Mouse (Mus musculus) embryonic facial prominence, embryonic 14.5 days (tissue): ENCODE measurements around the gene Iqschfp. TPM values are rescaled to one million over a fixed set of nuclear protein-coding genes. Genes with fewer than 3 reads are reported as not detected.
A peak's percentile ranks its signal among the peaks of the same experiment; 100 is the strongest.

Experiments
- ATAC-seq: fragments of 200-750 bp; cut with Nextera tagmentation; 2 replicates; pipeline ENCODE4 v1.8.0; 2017; ENCODE audit warnings: low read depth, moderate number of reproducible peaks, moderate TSS enrichment
- DNase-seq: peaks from one replicate; pipeline ENCODE4 v3.0.0-alpha.2; 2015; ENCODE audit warnings: low spot score
- H3K27ac ChIP-seq: fragments of 300-500 bp; sonication (generic); replicated peaks from 2 replicates; pipeline ENCODE4 v1.5.1; 2014; ENCODE audit warnings: low read depth, mild to moderate bottlenecking, low read length, moderate library complexity
- H3K27me3 ChIP-seq: fragments of 300-500 bp; sonication (generic); replicated peaks from 2 replicates; pipeline ENCODE4 v1.6.1; 2014; ENCODE audit warnings: low read length; ENCODE audit not compliant: control insufficient read depth, insufficient read depth
- H3K36me3 ChIP-seq: fragments of 300-500 bp; sonication (generic); 2 replicates; pipeline ENCODE4 v1.6.1; 2014; ENCODE audit warnings: low read length, mixed read lengths; ENCODE audit not compliant: control insufficient read depth, insufficient read depth
- H3K4me1 ChIP-seq: fragments of 300-500 bp; sonication (generic); 2 replicates; pipeline ENCODE4 v1.6.1; 2014; ENCODE audit warnings: antibody characterized with exemption, low read length; ENCODE audit not compliant: control insufficient read depth, insufficient read depth
- H3K4me2 ChIP-seq: fragments of 300-500 bp; sonication (generic); 2 replicates; pipeline ENCODE4 v1.6.1; 2014; ENCODE audit warnings: low read depth, mild to moderate bottlenecking, low read length, moderate library complexity, mixed read lengths
- H3K4me3 ChIP-seq: fragments of 300-500 bp; sonication (generic); 2 replicates; pipeline ENCODE4 v1.5.1; 2014; ENCODE audit warnings: low read depth, mild to moderate bottlenecking, low read length
- H3K9ac ChIP-seq: fragments of 300-500 bp; sonication (generic); 2 replicates; pipeline ENCODE4 v1.6.1; 2014; ENCODE audit warnings: low read depth, mild to moderate bottlenecking, low read length, moderate library complexity, mixed read lengths
- H3K9me3 ChIP-seq: fragments of 300-500 bp; sonication (generic); 2 replicates; pipeline ENCODE4 v1.6.1; 2016; ENCODE audit warnings: low read length; ENCODE audit not compliant: control insufficient read depth
- WGBS: fragments of 180-500 bp; shearing (Covaris S2); extraction: QIAGEN DNeasy Blood & Tissue Kit; methylation state at CpG from one replicate; pipeline ENCODE4 v1.1.7; 2014; 5-methylcytosine and 5-hydroxymethylcytosine counted together
- polyA plus RNA-seq: library from polyadenylated mRNA; unstranded; fragments of >200 nt; fragmentation: Nextera tagmentation; extraction: Ambion mirVana; gene quantifications from 2 replicates; pipeline ENCODE4 v1.2.1, GENCODE M21; 2014

Gene Iqschfp
- polyA plus RNA-seq, 1 experiment from 2014 or later: 1.2 TPM

- Histone ChIP-seq H3K4me3 (no peak overlapping the region), H3K36me3 (no peaks in the 10 kb centered on the region), H3K9ac (no peak overlapping the region), H3K9me3 (no peaks in the 10 kb centered on the region), H3K4me1 (no peaks in the 10 kb centered on the region), H3K27ac (no peak overlapping the region), H3K4me2 (no peak overlapping the region), H3K27me3 (no peaks in the 10 kb centered on the region)
- WGBS: 73% methylated on average over 4 of the region's 4 CpGs
- no peak for ATAC-seq
- peak; percentile 43 for DNase-seq
Observed at GRCm38 (mm10) chr3:68246154-68246553, 354.1 kb downstream of the Iqschfp start.

- no peak overlapping the region for H3K4me3 ChIP-seq
- WGBS: 44% methylated on average over 2 of the region's 2 CpGs
- no peaks in the 10 kb centered on the region for H3K9me3 ChIP-seq
- H3K4me2 ChIP-seq: no peak overlapping the region
- H3K36me3 ChIP-seq: no peaks in the 10 kb centered on the region
- no peaks in the 10 kb centered on the region for H3K27me3 ChIP-seq
- no peak overlapping the region for H3K27ac ChIP-seq
- no peak overlapping the region for H3K9ac ChIP-seq
- DNase-seq: no peak
- ATAC-seq: no peak
- no peaks in the 10 kb centered on the region for H3K4me1 ChIP-seq
Observed at GRCm38 (mm10) chr3:68250589-68250988, 358.6 kb downstream of the Iqschfp start.

DNA sequence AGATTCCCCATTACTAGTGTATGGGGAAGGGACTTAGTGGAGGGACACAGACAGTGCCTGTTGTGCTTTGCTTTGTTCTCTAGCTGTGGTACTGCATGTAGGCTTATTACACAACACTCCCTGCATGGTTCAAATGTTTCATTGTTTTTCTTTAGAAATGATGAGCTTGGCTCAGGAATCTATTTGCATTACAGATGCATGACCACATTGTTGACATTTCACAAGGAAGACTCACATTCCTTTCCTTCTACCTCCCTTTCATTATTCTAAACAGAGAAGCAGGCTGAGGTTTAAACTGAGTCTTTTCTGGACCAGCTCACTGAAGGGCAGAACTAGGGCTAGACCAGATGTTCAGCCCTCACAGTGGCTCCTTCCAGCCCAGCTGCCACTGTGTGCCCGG lies 360.3 kb downstream of the Iqschfp start:
- ATAC-seq (peak; percentile 60; the same call in 1 of the 2 replicates), DNase-seq (peak; percentile 38)
- Histone ChIP-seq H3K27ac (no peak overlapping the region), H3K36me3 (no peaks in the 10 kb centered on the region), H3K4me3 (no peak overlapping the region), H3K27me3 (no peaks in the 10 kb centered on the region), H3K4me2 (no peak overlapping the region), H3K4me1 (no peaks in the 10 kb centered on the region), H3K9me3 (no peaks in the 10 kb centered on the region), H3K9ac (no peak overlapping the region)
- WGBS: 41% methylated on average over 1 of the region's 1 CpGs

DNA sequence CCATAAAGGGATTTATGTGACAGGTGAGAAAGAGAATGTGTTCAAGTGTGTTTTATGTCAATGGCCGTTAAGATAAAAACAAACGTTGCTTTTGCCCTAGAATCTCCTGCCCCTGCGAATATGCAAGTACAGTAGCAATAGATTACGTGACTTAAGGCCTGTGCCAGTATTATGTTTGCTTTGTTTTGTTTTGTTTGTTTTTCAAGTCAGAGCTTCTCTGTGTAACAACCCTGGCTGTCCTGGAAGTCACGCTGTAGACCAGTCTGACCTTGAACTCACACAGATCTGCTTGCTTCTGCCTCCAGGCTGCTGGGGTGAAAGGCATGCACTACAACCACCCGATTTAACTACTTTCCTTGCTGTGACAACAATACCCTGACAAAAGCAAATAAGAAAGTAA lies 370.3 kb downstream of the Iqschfp start:
- Histone ChIP-seq H3K9ac (no peak overlapping the region), H3K4me1 (no peaks in the 10 kb centered on the region), H3K4me2 (no peak overlapping the region), H3K4me3 (no peak overlapping the region), H3K9me3 (no peaks in the 10 kb centered on the region), H3K36me3 (no peaks in the 10 kb centered on the region), H3K27ac (no peak overlapping the region), H3K27me3 (no peaks in the 10 kb centered on the region)
- ATAC-seq (no peak), DNase-seq (no peak)
- 80% methylated on average over 6 of the region's 6 CpGs for WGBS

GRCm38 (mm10) chr3:68267905-68268304 lies 375.9 kb downstream of the Iqschfp start:
- Histone ChIP-seq H3K4me2 (no peak overlapping the region), H3K36me3 (no peaks in the 10 kb centered on the region), H3K27me3 (no peaks in the 10 kb centered on the region), H3K27ac (no peak overlapping the region), H3K9ac (no peak overlapping the region), H3K4me1 (no peaks in the 10 kb centered on the region), H3K4me3 (no peak overlapping the region), H3K9me3 (no peaks in the 10 kb centered on the region)
- no peak for ATAC-seq
- WGBS: 82% methylated on average over 4 of the region's 4 CpGs
- no peak for DNase-seq

DNA sequence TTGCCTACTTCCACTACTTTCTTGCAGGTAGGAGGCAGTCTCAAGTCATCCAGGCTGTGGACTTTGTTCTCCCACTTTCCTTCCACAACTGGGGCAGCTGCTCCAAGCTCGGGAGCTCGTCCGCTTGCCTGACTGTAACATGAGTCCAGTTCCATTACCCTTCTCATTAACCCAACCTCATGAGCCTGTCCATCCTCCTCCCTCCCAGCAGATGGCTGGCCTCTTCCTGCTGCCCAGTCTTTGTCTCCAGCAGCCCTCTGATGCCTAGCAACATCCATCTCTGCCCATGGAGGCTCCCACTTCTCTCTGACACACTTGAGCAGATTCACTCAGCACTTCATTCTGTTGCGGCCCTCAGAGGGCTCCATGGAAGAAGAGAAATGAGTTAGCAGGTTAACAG lies 377.2 kb downstream of the Iqschfp start:
- Histone ChIP-seq H3K4me3 (no peak overlapping the region), H3K9me3 (no peaks in the 10 kb centered on the region), H3K4me1 (no peaks in the 10 kb centered on the region), H3K9ac (no peak overlapping the region), H3K36me3 (no peaks in the 10 kb centered on the region), H3K27ac (no peak overlapping the region), H3K4me2 (no peak overlapping the region), H3K27me3 (no peaks in the 10 kb centered on the region)
- DNase-seq (no peak), ATAC-seq (no peak)
- 68% methylated on average over 4 of the region's 4 CpGs for WGBS

DNA sequence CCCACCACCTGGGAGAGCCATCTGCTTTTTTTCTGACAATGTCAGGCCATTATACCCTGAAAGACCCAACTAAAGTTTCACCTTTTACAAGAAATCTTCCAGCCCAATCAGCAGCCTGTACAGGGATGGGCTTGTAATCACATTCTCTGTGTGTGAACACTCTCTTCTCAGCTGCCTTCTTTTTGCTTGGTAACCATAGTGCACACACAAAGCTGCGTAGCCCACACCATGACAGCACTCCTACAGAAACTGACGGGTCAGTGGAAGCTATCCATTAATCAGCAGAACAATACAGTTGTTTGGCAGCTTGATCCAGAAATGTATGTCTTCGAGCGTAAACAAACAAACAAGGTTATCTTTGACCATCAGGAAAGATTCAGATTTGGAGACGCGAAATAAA lies 378.2 kb downstream of the Iqschfp start:
- DNase-seq: no peak
- ATAC-seq: no peak
- Histone ChIP-seq H3K9me3 (no peaks in the 10 kb centered on the region), H3K4me3 (no peak overlapping the region), H3K27ac (no peak overlapping the region), H3K4me1 (no peaks in the 10 kb centered on the region), H3K9ac (no peak overlapping the region), H3K27me3 (no peaks in the 10 kb centered on the region), H3K36me3 (no peaks in the 10 kb centered on the region), H3K4me2 (no peak overlapping the region)
- 87% methylated on average over 6 of the region's 6 CpGs for WGBS

- DNase-seq (peak; percentile 7), ATAC-seq (no peak)
- H3K4me1 ChIP-seq: no peaks in the 10 kb centered on the region
- no peaks in the 10 kb centered on the region for H3K9me3 ChIP-seq
- no peak overlapping the region for H3K27ac ChIP-seq
- H3K36me3 ChIP-seq: no peaks in the 10 kb centered on the region
- no peak overlapping the region for H3K4me3 ChIP-seq
- no peak overlapping the region for H3K4me2 ChIP-seq
- 61% methylated on average over 3 of the region's 3 CpGs for WGBS
- H3K9ac ChIP-seq: no peak overlapping the region
- no peaks in the 10 kb centered on the region for H3K27me3 ChIP-seq
Observed at GRCm38 (mm10) chr3:68271457-68271856, 379.4 kb downstream of the Iqschfp start.

- DNase-seq (no peak), ATAC-seq (no peak)
- WGBS: 75% methylated on average over 3 of the region's 3 CpGs
Observed at GRCm38 (mm10) chr3:68271881-68272280, 379.8 kb downstream of the Iqschfp start.

More at GRCm38 (mm10) chr3:68271881-68272280, 379.8 kb downstream of the Iqschfp start:
- Histone ChIP-seq H3K4me2 (no peak overlapping the region), H3K36me3 (no peaks in the 10 kb centered on the region), H3K27me3 (no peaks in the 10 kb centered on the region), H3K4me1 (no peaks in the 10 kb centered on the region), H3K27ac (no peak overlapping the region), H3K4me3 (no peak overlapping the region), H3K9me3 (no peaks in the 10 kb centered on the region), H3K9ac (no peak overlapping the region)
